Mouse (Mus musculus) forebrain, embryonic 11.5 days (tissue): Measurements from ENCODE around the gene Mrpl42. TPM values are rescaled to one million over a fixed set of nuclear protein-coding genes. Genes with fewer than 3 reads are reported as not detected.

ENCODE experiments used
- ATAC-seq: fragments of 200-750 bp; cut with Nextera tagmentation; replicated peaks from 2 replicates; pipeline ENCODE4 v1.8.0; 2017; ENCODE audit warnings: moderate TSS enrichment; ENCODE audit not compliant: low FRiP score
- DNase-seq: peaks from one replicate; pipeline ENCODE4 v3.0.0-alpha.2; 2017; ENCODE audit warnings: low spot score
- H3K27ac ChIP-seq: fragments of 300-500 bp; sonication (generic); 2 replicates; pipeline ENCODE4 v1.5.1; 2014; ENCODE audit warnings: low read depth, low read length
- H3K27me3 ChIP-seq: fragments of 300-500 bp; sonication (generic); 2 replicates; pipeline ENCODE4 v1.6.1; 2014; ENCODE audit warnings: mild to moderate bottlenecking, low read length, mixed read lengths; ENCODE audit not compliant: control insufficient read depth, insufficient read depth
- H3K36me3 ChIP-seq: fragments of 300-500 bp; sonication (generic); 2 replicates; pipeline ENCODE4 v1.6.1; 2014; ENCODE audit warnings: mild to moderate bottlenecking, low read length, moderate library complexity, mixed read lengths; ENCODE audit not compliant: control insufficient read depth, insufficient read depth
- H3K4me1 ChIP-seq: fragments of 300-500 bp; sonication (generic); replicated peaks from 2 replicates; pipeline ENCODE4 v1.6.1; 2014; ENCODE audit warnings: low read length, mixed read lengths; ENCODE audit not compliant: control insufficient read depth, insufficient read depth
- H3K4me2 ChIP-seq: fragments of 300-500 bp; sonication (generic); 2 replicates; pipeline ENCODE4 v1.6.1; 2014; ENCODE audit warnings: low read depth, mild to moderate bottlenecking, low read length, moderate library complexity, mixed read lengths; ENCODE audit not compliant: severe bottlenecking
- H3K4me3 ChIP-seq: fragments of 300-500 bp; sonication (generic); 2 replicates; pipeline ENCODE4 v1.5.1; 2014; ENCODE audit warnings: low read depth, low read length
- H3K9ac ChIP-seq: fragments of 300-500 bp; sonication (generic); 2 replicates; pipeline ENCODE4 v1.6.1; 2014; ENCODE audit warnings: low read length
- H3K9me3 ChIP-seq: fragments of 300-500 bp; sonication (generic); 2 replicates; pipeline ENCODE4 v1.6.1; 2016; ENCODE audit warnings: low read length, mixed read lengths; ENCODE audit not compliant: control insufficient read depth
- WGBS: fragments of 180-500 bp; shearing (Covaris S2); extraction: QIAGEN DNeasy Blood & Tissue Kit; methylation state at CpG from one replicate; pipeline ENCODE4 v1.1.7; 2014; 5-methylcytosine and 5-hydroxymethylcytosine counted together
- polyA plus RNA-seq: library from polyadenylated mRNA; unstranded; fragments of >200 nt; fragmentation: Nextera tagmentation; extraction: Ambion mirVana; gene quantifications from 2 replicates; pipeline ENCODE4 v1.2.1, GENCODE M21; 2014

Gene Mrpl42
- polyA plus RNA-seq, 1 experiment from 2014 or later: 345 TPM

DNA sequence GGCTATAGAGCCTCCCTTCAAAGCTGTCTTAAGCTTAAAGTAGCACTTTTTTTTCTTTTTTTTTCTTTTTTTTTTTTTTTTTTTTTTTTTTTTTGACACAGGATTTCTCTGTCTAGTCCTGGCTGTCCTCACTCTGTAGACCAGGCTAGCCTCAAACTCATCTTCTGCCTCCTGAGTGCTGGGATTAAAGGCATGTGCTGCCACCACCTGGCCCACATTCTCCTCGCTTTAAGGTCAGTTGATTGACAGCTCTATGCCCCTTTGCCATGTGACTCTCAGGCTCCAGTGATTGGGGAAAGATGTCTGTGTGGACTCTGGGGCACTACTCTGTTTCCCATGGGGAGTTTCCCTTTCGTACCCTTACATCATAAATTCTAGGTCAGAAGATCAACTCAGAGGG lies 61.2 kb downstream of the Mrpl42 start:
- no peak overlapping the region for H3K9ac ChIP-seq
- H3K4me2 ChIP-seq: no peak overlapping the region
- H3K9me3 ChIP-seq: no peaks in the 10 kb centered on the region
- no peaks in the 10 kb centered on the region for H3K4me1 ChIP-seq
- no peak overlapping the region for H3K27ac ChIP-seq
- no peak for DNase-seq
- 49% methylated on average over 2 of the region's 2 CpGs for WGBS
- H3K4me3 ChIP-seq: no peak overlapping the region
- no peaks in the 10 kb centered on the region for H3K36me3 ChIP-seq
- ATAC-seq: no peak
- no peaks in the 10 kb centered on the region for H3K27me3 ChIP-seq

DNA sequence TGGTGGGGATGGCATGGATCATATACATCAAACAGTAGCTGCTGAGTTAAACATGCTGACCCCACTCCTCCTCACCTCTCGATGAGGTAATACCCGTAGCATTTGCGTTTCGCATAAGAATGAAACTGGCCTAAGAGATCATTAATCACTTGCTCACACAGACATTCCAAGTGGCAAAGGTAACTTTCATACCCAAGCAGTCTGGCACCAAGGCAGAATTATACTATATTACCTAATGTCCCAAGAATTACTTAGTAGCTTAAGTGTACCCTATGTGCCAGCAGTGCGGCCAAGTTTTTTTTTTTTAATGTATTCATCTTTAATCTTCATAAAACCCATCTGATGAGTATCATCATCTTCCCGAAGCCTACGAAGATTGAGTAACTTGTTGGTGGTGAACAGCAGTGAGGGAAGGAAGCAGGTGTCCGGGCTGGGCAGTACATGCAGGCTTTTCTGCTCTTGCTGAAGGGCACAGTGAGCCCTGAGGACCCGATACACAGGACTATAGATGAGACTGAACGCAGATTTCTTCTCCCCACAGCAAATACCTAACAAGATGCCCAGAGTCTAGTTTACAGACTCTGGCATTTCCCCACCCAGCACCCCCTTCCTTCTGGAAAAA lies 61.9 kb downstream of the Mrpl42 start:
- Histone ChIP-seq H3K4me3 (no peak overlapping the region), H3K9me3 (no peaks in the 10 kb centered on the region), H3K4me2 (no peak overlapping the region), H3K36me3 (no peaks in the 10 kb centered on the region), H3K27ac (no peak overlapping the region), H3K4me1 (no peaks in the 10 kb centered on the region), H3K27me3 (no peaks in the 10 kb centered on the region), H3K9ac (no peak overlapping the region)
- WGBS: 94% methylated on average over 10 of the region's 10 CpGs
- no peak for DNase-seq
- ATAC-seq: no peak

GRCm38 (mm10) chr10:95438941-95439340 lies 62.8 kb downstream of the Mrpl42 start:
- Histone ChIP-seq H3K27me3 (no peaks in the 10 kb centered on the region), H3K27ac (no peak overlapping the region), H3K9ac (no peak overlapping the region), H3K4me3 (no peak overlapping the region), H3K36me3 (no peaks in the 10 kb centered on the region), H3K4me2 (no peak overlapping the region), H3K9me3 (no peaks in the 10 kb centered on the region), H3K4me1 (no peaks in the 10 kb centered on the region)
- DNase-seq (no peak), ATAC-seq (no peak)
- 82% methylated on average over 11 of the region's 11 CpGs for WGBS

Other genes starting within 250 kb of the Mrpl42 start
- gene Cradd, start 177.8 kb downstream of the Mrpl42 start, polyA plus RNA-seq: 15.7 and 16.6 TPM in 2 replicates
- 52.5 and 57.2 TPM in 2 replicates for gene Socs2, start 84.8 kb downstream of the Mrpl42 start, polyA plus RNA-seq
- gene Ube2n, start 13.2 kb upstream of the Mrpl42 start, polyA plus RNA-seq: 499 and 501 TPM in 2 replicates
- 119 and 123 TPM in 2 replicates for gene Nudt4, start 62.2 kb upstream of the Mrpl42 start, polyA plus RNA-seq
- not detected in 2 replicates for gene Anapc15-ps, start 171.5 kb upstream of the Mrpl42 start, polyA plus RNA-seq